Mouse (Mus musculus): Measurements from ENCODE around the gene Myom1. TPM values are rescaled to one million over a fixed set of nuclear protein-coding genes. Genes with fewer than 3 reads are reported as not detected.
A peak's percentile ranks its signal among the peaks of the same experiment; 100 is the strongest.

The Myom1 gene
- polyA plus RNA-seq, 1 experiment from 2014 or later: 224 TPM

DNA sequence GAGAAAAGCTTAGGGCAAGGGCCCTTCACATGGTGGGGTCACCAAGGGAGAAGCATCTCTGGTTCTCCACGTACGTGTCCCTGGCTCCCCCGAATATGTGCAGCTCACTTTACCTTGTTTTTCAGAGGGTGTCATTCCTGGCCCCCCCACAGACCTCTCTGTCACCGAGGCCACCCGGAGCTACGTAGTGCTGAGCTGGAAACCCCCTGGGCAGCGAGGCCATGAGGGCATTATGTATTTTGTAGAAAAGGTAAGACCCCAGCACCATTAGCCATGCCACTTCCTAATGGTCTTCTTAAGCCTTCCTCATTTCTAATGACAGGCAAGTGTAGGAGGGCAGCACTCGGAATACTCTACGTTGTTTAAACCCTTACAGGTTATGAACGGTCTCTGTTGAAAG is 69.5 kb downstream of the Myom1 start:
- no peak for ATAC-seq (replicated peaks; ENCODE audit: extremely low read depth, insufficient read depth, low FRiP score)

GRCm38 (mm10) chr17:71074386-71074785 is 72.0 kb downstream of the Myom1 start:
- H3K27me3 ChIP-seq (ENCODE audit: control insufficient read depth, insufficient read depth, low read length): no peaks in the 10 kb centered on the region
- no peak overlapping the region for H3K9ac ChIP-seq (ENCODE audit: low read length)
- H3K27ac ChIP-seq (ENCODE audit: low read length): no peak overlapping the region
- no peaks in the 10 kb centered on the region for H3K9me3 ChIP-seq (replicated peaks; ENCODE audit: control insufficient read depth, low read length)
- H3K4me1 ChIP-seq (ENCODE audit: control insufficient read depth, insufficient read depth, low read length): no peaks in the 10 kb centered on the region
- WGBS: 52% methylated on average over 4 of the region's 4 CpGs
- peaks cover 30% of the 10 kb centered on the region for H3K36me3 ChIP-seq (ENCODE audit: control insufficient read depth, insufficient read depth)
- ATAC-seq (replicated peaks; ENCODE audit: extremely low read depth, insufficient read depth, low FRiP score): no peak
- H3K4me2 ChIP-seq (ENCODE audit: low read depth, low read length): no peak overlapping the region
- no peak overlapping the region for H3K4me3 ChIP-seq (ENCODE audit: low read length)

More for the DNA sequence above, 69.5 kb downstream of the Myom1 start:
- H3K4me1 ChIP-seq (ENCODE audit: control insufficient read depth, insufficient read depth, low read length): no peaks in the 10 kb centered on the region
- H3K27ac ChIP-seq (ENCODE audit: low read length): no peak overlapping the region
- H3K4me3 ChIP-seq (ENCODE audit: low read length): no peak overlapping the region
- H3K9me3 ChIP-seq (replicated peaks; ENCODE audit: control insufficient read depth, low read length): no peaks in the 10 kb centered on the region
- no peak overlapping the region for H3K9ac ChIP-seq (ENCODE audit: low read length)
- no peaks in the 10 kb centered on the region for H3K27me3 ChIP-seq (ENCODE audit: control insufficient read depth, insufficient read depth, low read length)
- peaks cover 37% of the 10 kb centered on the region for H3K36me3 ChIP-seq (ENCODE audit: control insufficient read depth, insufficient read depth)
- H3K4me2 ChIP-seq (ENCODE audit: low read depth, low read length): no peak overlapping the region
- 88% methylated on average over 10 of the region's 10 CpGs for WGBS

DNA sequence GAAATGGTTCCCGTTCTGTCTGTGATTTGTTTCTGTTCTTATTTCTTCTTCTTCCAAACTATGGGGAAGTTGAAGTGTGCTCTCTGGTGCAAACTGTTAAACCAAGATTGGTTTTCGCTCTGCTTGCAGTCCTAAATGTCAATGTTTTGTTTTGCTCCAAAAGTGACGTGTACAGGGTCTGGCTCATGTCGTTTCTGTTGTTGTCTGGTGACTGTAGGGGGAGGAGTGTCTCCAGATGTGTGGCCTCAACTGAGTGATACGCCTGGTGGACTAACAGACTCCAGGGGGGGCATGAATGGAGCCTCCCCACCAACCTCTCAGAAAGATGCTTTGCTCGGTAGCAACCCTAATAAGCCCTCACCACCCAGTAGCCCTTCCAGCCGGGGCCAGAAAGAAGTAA is 79.6 kb downstream of the Myom1 start:
- Histone ChIP-seq H3K9me3 (replicated peaks; ENCODE audit: control insufficient read depth, low read length) (no peaks in the 10 kb centered on the region), H3K36me3 (ENCODE audit: control insufficient read depth, insufficient read depth) (peaks cover 39% of the 10 kb centered on the region), H3K4me3 (ENCODE audit: low read length) (no peak overlapping the region), H3K4me1 (ENCODE audit: control insufficient read depth, insufficient read depth, low read length) (no peaks in the 10 kb centered on the region), H3K27ac (ENCODE audit: low read length) (no peak overlapping the region), H3K4me2 (ENCODE audit: low read depth, low read length) (no peak overlapping the region), H3K27me3 (ENCODE audit: control insufficient read depth, insufficient read depth, low read length) (no peaks in the 10 kb centered on the region), H3K9ac (ENCODE audit: low read length) (no peak overlapping the region)
- no peak for ATAC-seq (replicated peaks; ENCODE audit: extremely low read depth, insufficient read depth, low FRiP score)
- 53% methylated on average over 7 of the region's 7 CpGs for WGBS

- Histone ChIP-seq H3K4me1 (ENCODE audit: control insufficient read depth, insufficient read depth, low read length) (no peaks in the 10 kb centered on the region), H3K27me3 (ENCODE audit: control insufficient read depth, insufficient read depth, low read length) (no peaks in the 10 kb centered on the region), H3K4me3 (ENCODE audit: low read length) (no peak overlapping the region), H3K27ac (ENCODE audit: low read length) (no peak overlapping the region), H3K4me2 (ENCODE audit: low read depth, low read length) (no peak overlapping the region), H3K9me3 (replicated peaks; ENCODE audit: control insufficient read depth, low read length) (no peaks in the 10 kb centered on the region), H3K36me3 (ENCODE audit: control insufficient read depth, insufficient read depth) (peaks cover 38% of the 10 kb centered on the region), H3K9ac (ENCODE audit: low read length) (no peak overlapping the region)
- WGBS: 64% methylated on average over 4 of the region's 4 CpGs
- ATAC-seq (replicated peaks; ENCODE audit: extremely low read depth, insufficient read depth, low FRiP score): no peak
These were observed 84.5 kb downstream of the Myom1 start for GRCm38 (mm10) chr17:71086969-71087368.

- no peaks in the 10 kb centered on the region for H3K4me1 ChIP-seq (ENCODE audit: control insufficient read depth, insufficient read depth, low read length)
- H3K36me3 ChIP-seq (ENCODE audit: control insufficient read depth, insufficient read depth): peaks cover 38% of the 10 kb centered on the region
- H3K27ac ChIP-seq (ENCODE audit: low read length): no peak overlapping the region
- no peak overlapping the region for H3K9ac ChIP-seq (ENCODE audit: low read length)
- H3K9me3 ChIP-seq (replicated peaks; ENCODE audit: control insufficient read depth, low read length): no peaks in the 10 kb centered on the region
- 83% methylated on average over 8 of the region's 8 CpGs for WGBS
- ATAC-seq (replicated peaks; ENCODE audit: extremely low read depth, insufficient read depth, low FRiP score): no peak
- no peak overlapping the region for H3K4me3 ChIP-seq (ENCODE audit: low read length)
- H3K27me3 ChIP-seq (ENCODE audit: control insufficient read depth, insufficient read depth, low read length): no peaks in the 10 kb centered on the region
- H3K4me2 ChIP-seq (ENCODE audit: low read depth, low read length): no peak overlapping the region
These were observed 85.1 kb downstream of the Myom1 start for GRCm38 (mm10) chr17:71087396-71088153.

DNA sequence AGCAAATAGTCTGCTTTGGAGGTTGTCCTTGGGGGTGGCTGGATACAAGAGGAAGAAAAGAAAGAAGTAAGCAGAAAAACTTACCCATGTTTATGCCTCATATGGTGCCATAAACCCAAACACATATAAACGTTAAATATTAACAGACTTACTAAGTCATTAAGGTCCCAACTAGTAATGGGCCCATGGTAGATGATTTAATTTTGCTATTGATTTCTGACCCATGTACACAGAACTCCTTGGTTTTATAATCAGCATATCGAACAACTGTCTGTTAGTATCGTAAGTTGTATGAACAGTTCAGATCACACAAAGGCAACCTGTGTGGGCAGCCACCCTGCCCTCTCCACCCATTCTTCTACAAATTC is 85.7 kb downstream of the Myom1 start:
- peaks cover under 1% of the 10 kb centered on the region; the same call in 1 of the 2 replicates for H3K4me1 ChIP-seq (ENCODE audit: control insufficient read depth, insufficient read depth, low read length)
- no peak overlapping the region for H3K4me2 ChIP-seq (ENCODE audit: low read depth, low read length)
- no peaks in the 10 kb centered on the region for H3K9me3 ChIP-seq (replicated peaks; ENCODE audit: control insufficient read depth, low read length)
- no peak overlapping the region for H3K9ac ChIP-seq (ENCODE audit: low read length)
- no peaks in the 10 kb centered on the region for H3K27me3 ChIP-seq (ENCODE audit: control insufficient read depth, insufficient read depth, low read length)
- H3K4me3 ChIP-seq (ENCODE audit: low read length): no peak overlapping the region
- no peak overlapping the region for H3K27ac ChIP-seq (ENCODE audit: low read length)
- H3K36me3 ChIP-seq (ENCODE audit: control insufficient read depth, insufficient read depth): peaks cover 37% of the 10 kb centered on the region
- ATAC-seq (replicated peaks; ENCODE audit: extremely low read depth, insufficient read depth, low FRiP score): no peak
- 94% methylated on average over 3 of the region's 3 CpGs for WGBS

DNA sequence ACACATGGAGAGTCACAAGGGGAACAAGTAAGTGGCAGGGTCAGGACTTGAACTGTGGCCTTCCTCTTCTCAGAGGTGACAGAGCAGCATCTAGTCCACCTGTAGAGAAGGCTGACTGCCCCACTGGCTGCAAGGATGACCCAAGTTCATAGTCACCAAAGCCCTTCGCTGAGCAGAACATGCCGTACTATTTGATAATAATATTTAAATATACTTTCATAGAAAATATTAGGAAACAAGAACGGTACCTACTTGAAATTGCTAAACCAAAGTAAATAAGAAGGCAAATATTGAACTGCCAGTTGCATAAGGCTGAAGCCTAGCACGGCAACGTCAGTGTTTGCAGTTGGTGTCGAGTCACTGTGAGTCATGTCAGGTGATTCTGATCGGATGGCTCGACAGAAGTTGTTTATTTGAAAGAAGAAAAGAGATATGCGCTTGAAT is 86.6 kb downstream of the Myom1 start:
- peaks cover 10% of the 10 kb centered on the region for H3K4me1 ChIP-seq (ENCODE audit: control insufficient read depth, insufficient read depth, low read length)
- no peak overlapping the region for H3K4me2 ChIP-seq (ENCODE audit: low read depth, low read length)
- no peaks in the 10 kb centered on the region for H3K9me3 ChIP-seq (replicated peaks; ENCODE audit: control insufficient read depth, low read length)
- no peaks in the 10 kb centered on the region for H3K27me3 ChIP-seq (ENCODE audit: control insufficient read depth, insufficient read depth, low read length)
- no peak overlapping the region for H3K27ac ChIP-seq (ENCODE audit: low read length)
- WGBS: 66% methylated on average over 9 of the region's 9 CpGs
- no peak overlapping the region for H3K4me3 ChIP-seq (ENCODE audit: low read length)
- H3K36me3 ChIP-seq (ENCODE audit: control insufficient read depth, insufficient read depth): peaks cover 37% of the 10 kb centered on the region
- no peak overlapping the region for H3K9ac ChIP-seq (ENCODE audit: low read length)
- ATAC-seq (replicated peaks; ENCODE audit: extremely low read depth, insufficient read depth, low FRiP score): no peak

DNA sequence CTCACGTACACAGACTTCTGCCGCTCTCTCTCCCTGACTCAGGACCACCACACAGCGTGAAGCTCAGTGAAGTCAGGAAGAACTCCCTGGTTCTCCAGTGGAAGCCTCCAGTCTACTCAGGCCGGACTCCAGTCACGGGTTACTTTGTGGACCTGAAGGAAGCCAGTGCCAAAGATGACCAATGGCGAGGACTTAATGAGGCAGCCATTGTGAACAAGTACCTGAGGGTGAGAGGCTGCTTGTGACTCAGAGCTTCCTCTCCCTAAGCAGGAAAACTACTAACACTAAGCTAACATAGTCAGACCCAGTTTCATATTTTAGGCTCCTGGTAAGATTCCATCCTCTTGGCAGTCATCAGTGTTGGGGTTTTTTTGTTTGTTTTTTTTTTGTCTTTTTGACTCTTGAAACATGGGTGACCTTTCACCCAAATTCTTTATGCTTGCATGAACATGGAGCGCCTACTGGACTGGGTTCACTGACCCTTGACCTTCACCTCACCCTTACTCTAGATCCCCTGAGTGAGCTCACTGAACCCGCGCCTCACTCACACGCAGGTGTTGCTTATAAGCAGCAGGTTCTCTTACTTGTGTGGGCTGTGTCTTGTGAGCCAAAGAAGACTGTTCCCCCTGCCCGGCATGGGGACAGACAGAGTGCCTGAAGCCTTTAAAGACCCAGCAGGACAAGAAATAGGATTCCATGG is 87.5 kb downstream of the Myom1 start:
- no peak overlapping the region for H3K9ac ChIP-seq (ENCODE audit: low read length)
- ATAC-seq (replicated peaks; ENCODE audit: extremely low read depth, insufficient read depth, low FRiP score): no peak
- H3K36me3 ChIP-seq (ENCODE audit: control insufficient read depth, insufficient read depth): peaks cover 34% of the 10 kb centered on the region
- H3K27ac ChIP-seq (ENCODE audit: low read length): peak overlapping the region; percentile 40; the same call in 1 of the 2 replicates
- H3K4me1 ChIP-seq (ENCODE audit: control insufficient read depth, insufficient read depth, low read length): peaks cover 11% of the 10 kb centered on the region
- no peak overlapping the region for H3K4me3 ChIP-seq (ENCODE audit: low read length)
- no peaks in the 10 kb centered on the region for H3K27me3 ChIP-seq (ENCODE audit: control insufficient read depth, insufficient read depth, low read length)
- 85% methylated on average over 11 of the region's 11 CpGs for WGBS
- no peak overlapping the region for H3K4me2 ChIP-seq (ENCODE audit: low read depth, low read length)
- H3K9me3 ChIP-seq (replicated peaks; ENCODE audit: control insufficient read depth, low read length): no peaks in the 10 kb centered on the region

DNA sequence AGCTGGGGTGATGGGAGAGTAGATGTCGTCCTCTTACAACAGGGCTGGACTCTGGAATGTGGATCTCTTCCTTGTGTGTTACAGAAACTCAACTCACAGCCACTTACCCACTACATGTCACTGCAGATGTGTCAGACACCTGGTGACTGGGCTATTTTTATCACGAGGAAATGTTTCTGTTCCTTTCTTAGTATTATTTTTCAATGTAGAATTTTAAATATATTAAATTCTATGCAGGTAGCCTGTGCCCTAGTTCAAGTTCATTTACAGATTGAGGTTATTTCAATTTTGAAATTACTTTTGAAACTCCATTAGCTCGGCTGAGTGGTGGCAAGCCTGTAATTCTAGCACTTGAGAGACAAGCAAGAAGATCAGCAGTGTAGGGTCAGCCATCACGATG is 88.6 kb downstream of the Myom1 start:
- Histone ChIP-seq H3K27me3 (ENCODE audit: control insufficient read depth, insufficient read depth, low read length) (no peaks in the 10 kb centered on the region), H3K4me1 (ENCODE audit: control insufficient read depth, insufficient read depth, low read length) (peaks cover 19% of the 10 kb centered on the region), H3K4me2 (ENCODE audit: low read depth, low read length) (no peak overlapping the region), H3K27ac (ENCODE audit: low read length) (no peak overlapping the region), H3K9me3 (replicated peaks; ENCODE audit: control insufficient read depth, low read length) (no peaks in the 10 kb centered on the region), H3K9ac (ENCODE audit: low read length) (no peak overlapping the region), H3K4me3 (ENCODE audit: low read length) (no peak overlapping the region), H3K36me3 (ENCODE audit: control insufficient read depth, insufficient read depth) (peaks cover 38% of the 10 kb centered on the region)
- WGBS: 47% methylated on average over 4 of the region's 4 CpGs
- ATAC-seq (replicated peaks; ENCODE audit: extremely low read depth, insufficient read depth, low FRiP score): no peak
